8 mouse cellular contexts compared by ENCODE assay signal in genomic region chr3:142294616-142295286, GRCm38 (mm10).
DNase-seq lines count a peak whose midpoint lies in the region; ATAC-seq lines count a peak whose summit lies in the region.

No protein-coding gene starts in this region.

- H3K27ac ChIP-seq in intestine, embryonic 15.5 days: no peak overlapping the region

- 27% methylated on average over 7 of the region's 7 CpGs for WGBS in intestine, embryonic 15.5 days

- no peaks in the 10 kb centered on the region for H3K4me1 ChIP-seq in intestine, embryonic 15.5 days (replicated peaks)

- H3K9me3 ChIP-seq in intestine, embryonic 15.5 days: no peaks in the 10 kb centered on the region

- no peak overlapping the region for H3K4me3 ChIP-seq in intestine, embryonic 15.5 days (replicated peaks)

- ATAC-seq in intestine, embryonic 15.5 days: peak; percentile 80

- no peak overlapping the region for H3K4me2 ChIP-seq in intestine, embryonic 15.5 days (replicated peaks)

- H3K27me3 ChIP-seq in intestine, embryonic 15.5 days (replicated peaks): no peaks in the 10 kb centered on the region

- DNase-seq in left cerebral cortex, adult 18-20 months (ENCODE audit: low spot score in 2 of 2): peak; percentile 14 to 17
- no peak for DNase-seq in left cerebral cortex, adult 8-10 months (ENCODE audit: low spot score in 2 of 2)
- peak; percentile 61 for DNase-seq in Muller cell, postnatal 12 days (ENCODE audit: inconsistent ontology term)
- DNase-seq in embryo, embryonic 9.5 days (ENCODE audit: extremely low spot score): peak; percentile 48
- peak; percentile 75 for DNase-seq in lung, postnatal 25 days (ENCODE audit: low spot score)
- peak; percentile 44 for DNase-seq in telencephalon, adult 2 months (ENCODE audit: low read depth, low spot score)
- no peak for DNase-seq in gastrocnemius, postnatal 4 days (ENCODE audit: low spot score in 2 of 2)

- no peaks in the 10 kb centered on the region for H3K36me3 ChIP-seq in intestine, embryonic 15.5 days

- H3K9ac ChIP-seq in intestine, embryonic 15.5 days: no peak overlapping the region

Comparison
In these comparisons a context has a peak if more than half of its experiments do, and no peak if none do; other contexts are left out.
1. DNase-seq: peak in left cerebral cortex, adult 18-20 months (2 of 2), Muller cell, postnatal 12 days (single experiment), embryo, embryonic 9.5 days (single experiment), lung, postnatal 25 days (single experiment) and telencephalon, adult 2 months (single experiment); none in left cerebral cortex, adult 8-10 months (0 of 2) and gastrocnemius, postnatal 4 days (0 of 2).